Mouse (Mus musculus) regulatory T cell (primary cell): ENCODE measurements around the gene Fgf4.

Experiments
- in situ Hi-C: fragments of 300-600 bp; cut with MboI, MseI; formaldehyde crosslinking; loops from one replicate; pipeline ENCODE4 v1.15.1; 2025; ENCODE audit warnings: high pct_unique_total_duplicates

Gene Fgf4

GRCm38 (mm10) chr7:144908705-144909104 lies 61.5 kb downstream of the Fgf4 start:
- in situ Hi-C loops = loop anchor here (10.0 kb wide), 1 partner anchor 124 kb away; no protein-coding TSS in a partner anchor

GRCm38 (mm10) chr7:144911121-144911520 lies 64.0 kb downstream of the Fgf4 start:
- in situ Hi-C loops = no loop called here

- in situ Hi-C loops = no loop called here
Measured at GRCm38 (mm10) chr7:144912897-144913296, 65.7 kb downstream of the Fgf4 start.

GRCm38 (mm10) chr7:144914296-144914947 lies 67.3 kb downstream of the Fgf4 start:
- in situ Hi-C loops = no loop called here
